Mouse (Mus musculus) liver, adult 2 months (tissue): ENCODE results near the gene Tmem87b. TPM values are rescaled to one million over a fixed set of nuclear protein-coding genes. Genes with fewer than 3 reads are reported as not detected.

Experiments
- DNase-seq: peaks from one replicate; pipeline ENCODE4 v3.0.0-alpha.2; 2011; ENCODE audit warnings: low read depth, low spot score; ENCODE audit errors: extremely low read depth
- H3K27ac ChIP-seq: fragments of 200-500 bp; replicated peaks from 2 replicates; pipeline ENCODE4 v1.5.1; 2012; ENCODE audit warnings: low read depth, mild to moderate bottlenecking, control low read depth, inconsistent platforms, low read length; ENCODE audit not compliant: insufficient read depth
- H3K27me3 ChIP-seq: fragments of 200-500 bp; 2 replicates; pipeline ENCODE4 v1.6.1; 2012; ENCODE audit warnings: mild to moderate bottlenecking, moderate library complexity, low read length, inconsistent platforms; ENCODE audit not compliant: control insufficient read depth, insufficient read depth
- H3K36me3 ChIP-seq: fragments of 200-500 bp; 2 replicates; pipeline ENCODE4 v1.6.1; 2012; ENCODE audit warnings: low read length, inconsistent platforms; ENCODE audit not compliant: control insufficient read depth, insufficient read depth
- H3K4me1 ChIP-seq: fragments of 200-500 bp; 2 replicates; pipeline ENCODE4 v1.6.1; 2011; ENCODE audit warnings: low read length; ENCODE audit not compliant: control insufficient read depth, insufficient read depth
- H3K4me3 ChIP-seq: fragments of 200-500 bp; 2 replicates; pipeline ENCODE4 v1.5.1; 2011; ENCODE audit warnings: low read depth, mild to moderate bottlenecking, control low read depth, low read length, moderate library complexity; ENCODE audit not compliant: insufficient read depth
- H3K79me2 ChIP-seq: fragments of 200-500 bp; 2 replicates; pipeline ENCODE4 v1.6.1; 2012; ENCODE audit warnings: inconsistent platforms, mild to moderate bottlenecking, low read length, moderate library complexity; ENCODE audit not compliant: control insufficient read depth, insufficient read depth
- H3K9ac ChIP-seq: fragments of 200-500 bp; 2 replicates; pipeline ENCODE4 v1.6.1; 2012; ENCODE audit warnings: low read depth, mild to moderate bottlenecking, control low read depth, inconsistent platforms, low read length
- CTCF ChIP-seq: fragments of 200-500 bp; IDR thresholded peaks from 2 replicates; pipeline ENCODE4 v1.5.1; 2011; ENCODE audit warnings: low read depth, low read length, control low read depth
- POLR2A ChIP-seq: fragments of 200-500 bp; IDR thresholded peaks from 2 replicates; pipeline ENCODE4 v1.6.1; 2011; ENCODE audit warnings: low read length, control low read depth; ENCODE audit not compliant: insufficient read depth; ENCODE audit errors: extremely low read depth
- WGBS: fragments of 180-500 bp; shearing (Covaris S2); methylation state at CpG from one replicate; pipeline ENCODE4 v1.1.7; 2018; 5-methylcytosine and 5-hydroxymethylcytosine counted together
- polyA plus RNA-seq: library from polyadenylated mRNA; depleted of rRNA; stranded (reverse); fragments of >200 nt; gene quantifications from 2 replicates; pipeline ENCODE4 v1.2.3, GENCODE M21; 2012
- total RNA-seq: library from RNA; depleted of rRNA; stranded (reverse); fragments of >200 nt; gene quantifications from 2 replicates; pipeline ENCODE4 v1.2.3, GENCODE M21; 2014

Gene Tmem87b
- total and polyA plus RNA-seq, 2 experiments: 6.9 to 23.4 TPM

DNA sequence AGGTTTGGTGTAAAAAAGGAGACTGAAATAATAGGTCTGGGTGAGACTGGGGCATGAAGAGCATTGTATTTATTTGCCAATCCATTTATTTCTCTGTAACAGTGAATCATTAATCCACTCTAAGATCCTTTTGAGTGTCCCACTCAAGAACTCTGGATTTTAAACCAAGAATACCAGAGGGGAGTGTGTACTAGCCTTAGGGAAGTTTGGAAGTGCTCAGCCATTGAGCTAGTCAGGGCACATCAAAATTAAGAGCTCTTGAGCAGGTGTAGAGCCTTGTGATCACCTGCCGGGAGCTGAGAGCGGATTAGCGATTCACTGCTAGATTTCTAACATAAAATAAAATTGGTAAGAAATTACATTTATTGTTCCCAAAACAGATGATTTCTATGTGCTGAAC is 20.7 kb downstream of the Tmem87b start:
- H3K4me3 ChIP-seq: no peak overlapping the region
- WGBS: 95% methylated on average over 3 of the region's 3 CpGs

DNA sequence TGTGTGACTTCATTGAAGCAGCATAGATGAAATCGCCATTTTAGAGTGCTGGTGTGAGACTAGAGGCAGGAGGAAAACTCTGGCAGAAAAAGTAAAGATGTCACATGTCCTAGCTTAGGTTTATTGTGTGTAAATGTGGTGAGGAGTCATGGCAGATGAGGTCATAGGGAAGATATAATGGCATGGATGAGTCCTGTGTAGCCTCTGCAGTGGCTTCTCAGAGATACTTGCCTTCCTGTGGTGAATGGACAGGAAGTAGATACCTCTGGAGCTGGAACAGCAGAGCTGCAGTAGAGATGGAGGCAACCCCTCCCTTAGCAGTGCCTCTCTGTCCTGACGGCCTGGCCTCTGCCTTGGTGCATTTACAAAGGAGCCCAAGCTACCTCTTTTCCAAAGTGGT is 21.6 kb downstream of the Tmem87b start:
- Histone ChIP-seq H3K36me3 (peaks cover 70% of the 10 kb centered on the region), H3K27me3 (no peaks in the 10 kb centered on the region), H3K79me2 (no peaks in the 10 kb centered on the region), H3K9ac (no peak overlapping the region), H3K4me1 (no peaks in the 10 kb centered on the region), H3K4me3 (no peak overlapping the region), H3K27ac (no peak overlapping the region)
- WGBS: 88% methylated on average over 2 of the region's 2 CpGs
- TF ChIP-seq POLR2A: no peak
- DNase-seq: no peak

More for the DNA sequence above, 20.7 kb downstream of the Tmem87b start:
- no peak overlapping the region for H3K9ac ChIP-seq
- peaks cover 72% of the 10 kb centered on the region for H3K36me3 ChIP-seq
- H3K27me3 ChIP-seq: no peaks in the 10 kb centered on the region
- no peak for TF ChIP-seq POLR2A
- no peak for TF ChIP-seq CTCF
- no peak overlapping the region for H3K27ac ChIP-seq
- H3K79me2 ChIP-seq: no peaks in the 10 kb centered on the region
- DNase-seq: no peak
- H3K4me1 ChIP-seq: no peaks in the 10 kb centered on the region

DNA sequence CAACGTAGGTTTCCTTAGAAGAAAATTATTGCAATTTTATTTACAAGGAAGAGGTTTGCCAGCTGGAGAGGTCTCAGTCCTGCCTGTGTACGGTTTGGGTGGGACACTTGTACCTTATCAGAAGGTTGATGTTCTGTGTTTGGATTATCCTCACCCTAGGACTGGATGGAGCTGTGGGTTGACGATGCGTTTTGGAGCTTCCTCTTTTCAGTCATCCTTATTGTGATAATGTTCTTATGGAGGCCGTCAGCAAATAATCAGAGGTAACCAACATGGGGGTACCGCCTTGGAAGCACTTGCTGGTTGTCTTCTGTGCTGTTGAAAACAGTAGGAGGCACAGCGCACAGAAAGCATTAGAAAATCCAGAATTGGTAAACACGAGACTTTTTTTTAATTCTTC is 24.5 kb downstream of the Tmem87b start:
- Histone ChIP-seq H3K27ac (no peak overlapping the region), H3K36me3 (peaks cover 75% of the 10 kb centered on the region), H3K9ac (no peak overlapping the region), H3K4me1 (no peaks in the 10 kb centered on the region), H3K4me3 (no peak overlapping the region), H3K79me2 (no peaks in the 10 kb centered on the region), H3K27me3 (no peaks in the 10 kb centered on the region)
- 88% methylated on average over 8 of the region's 8 CpGs for WGBS
- TF ChIP-seq POLR2A: no peak
- no peak for TF ChIP-seq CTCF
- DNase-seq: no peak

DNA sequence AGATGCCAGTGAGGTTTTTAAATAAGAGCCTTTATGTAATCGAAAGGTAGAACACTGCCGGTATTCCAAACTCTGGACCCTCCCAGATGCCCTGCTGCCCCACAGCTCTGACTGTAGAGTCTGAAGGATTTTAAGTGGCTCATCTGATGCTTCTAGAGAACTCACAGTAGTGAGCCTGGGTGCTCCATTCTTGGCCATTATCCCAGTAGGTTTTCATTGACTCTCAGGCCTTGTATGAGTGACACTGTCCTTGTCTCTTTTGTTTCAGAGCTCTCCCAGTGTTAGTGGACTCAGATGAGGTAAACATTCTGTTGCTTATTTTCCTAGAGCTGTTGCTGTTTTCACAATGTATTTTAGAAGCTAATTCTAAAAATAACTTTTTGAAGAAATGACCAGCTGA is 32.1 kb downstream of the Tmem87b start:
- 96% methylated on average over 2 of the region's 2 CpGs for WGBS
- H3K36me3 ChIP-seq: peaks cover 53% of the 10 kb centered on the region
- TF ChIP-seq CTCF (no peak), POLR2A (no peak)

DNA sequence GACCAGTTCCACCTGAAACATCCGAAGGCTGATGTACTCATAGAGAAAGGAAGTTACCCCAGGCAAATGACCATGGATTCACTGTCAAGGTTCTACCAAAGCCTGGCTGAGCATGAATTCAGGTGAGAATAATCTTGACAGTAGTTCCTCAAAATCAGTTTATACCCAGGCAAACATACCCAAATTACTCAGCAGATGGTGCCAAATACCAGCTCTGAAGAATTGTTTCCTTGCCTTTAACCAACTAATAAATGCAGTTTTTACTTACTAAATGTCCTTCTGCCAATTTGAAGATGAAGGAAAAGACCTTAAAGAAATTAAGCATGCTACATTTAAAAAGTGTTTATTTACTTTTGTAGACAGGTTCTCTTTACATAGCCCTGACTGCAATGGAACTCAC is 38.8 kb downstream of the Tmem87b start:
- Histone ChIP-seq H3K27ac (no peak overlapping the region), H3K9ac (no peak overlapping the region), H3K36me3 (peaks cover 5% of the 10 kb centered on the region; the same call in 1 of the 2 replicates), H3K4me3 (no peak overlapping the region), H3K4me1 (no peaks in the 10 kb centered on the region), H3K79me2 (no peaks in the 10 kb centered on the region), H3K27me3 (no peaks in the 10 kb centered on the region)
- WGBS: 93% methylated on average over 1 of the region's 1 CpGs
- no peak for DNase-seq
- TF ChIP-seq CTCF: no peak
- TF ChIP-seq POLR2A: no peak

More for the DNA sequence above, 32.1 kb downstream of the Tmem87b start:
- Histone ChIP-seq H3K9ac (no peak overlapping the region), H3K27me3 (no peaks in the 10 kb centered on the region), H3K4me1 (no peaks in the 10 kb centered on the region), H3K27ac (no peak overlapping the region), H3K4me3 (no peak overlapping the region), H3K79me2 (no peaks in the 10 kb centered on the region)
- no peak for DNase-seq

DNA sequence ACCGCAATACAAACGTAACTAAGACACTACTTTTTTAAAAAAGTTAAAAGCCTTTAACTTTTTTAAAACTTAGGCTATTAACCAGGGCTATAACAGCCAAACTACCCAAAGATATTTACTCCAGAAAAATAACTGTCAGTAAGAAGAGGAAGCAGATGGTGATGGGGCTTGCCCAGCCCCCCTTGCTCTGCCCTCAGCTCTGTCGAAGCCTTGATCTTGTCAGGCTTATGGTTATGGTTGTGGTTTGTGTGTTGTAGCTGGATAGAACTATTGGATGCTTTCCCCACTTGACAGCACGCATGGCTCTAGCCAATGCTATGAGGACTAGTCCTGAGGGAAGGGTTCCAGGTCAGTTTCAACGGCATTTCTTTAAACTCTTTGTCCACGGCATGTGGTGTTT is 41.0 kb downstream of the Tmem87b start:
- H3K27me3 ChIP-seq: peaks cover 5% of the 10 kb centered on the region
- H3K36me3 ChIP-seq: no peaks in the 10 kb centered on the region
- no peak overlapping the region for H3K4me3 ChIP-seq
- TF ChIP-seq POLR2A (no peak), CTCF (no peak)
- no peak overlapping the region for H3K27ac ChIP-seq
- H3K79me2 ChIP-seq: no peaks in the 10 kb centered on the region
- H3K9ac ChIP-seq: no peak overlapping the region
- no peak for DNase-seq
- peaks cover 2% of the 10 kb centered on the region; the same call in 1 of the 2 replicates for H3K4me1 ChIP-seq
- WGBS: 92% methylated on average over 6 of the region's 6 CpGs
